Comparison of ENCODE assay signal across 16 mouse cellular contexts in genomic region chr2:124758992-124759391, GRCm38 (mm10).
DNase-seq lines count a peak whose midpoint lies in the region; ATAC-seq and TF ChIP-seq lines count a peak whose summit lies in the region.
"Had no signal": no experiment of that assay in that cellular context is flagged by ENCODE, and none has a peak within 500 bp of the region (broad histone marks: within the 10 kb centered on the region; RNA-seq: fewer than 3 reads in every experiment).

No protein-coding gene starts in this region.

- H3K27ac ChIP-seq in liver, embryonic 16.5 days (ENCODE audit: low read length): no peak overlapping the region
- no peak overlapping the region for H3K27ac ChIP-seq in liver, postnatal 0 days (ENCODE audit: low read depth)
- H3K27ac ChIP-seq: embryonic facial prominence, embryonic 15.5 days; forebrain, embryonic 10.5 days; hindbrain, embryonic 12.5 days had no signal

- H3K4me2 ChIP-seq in liver, embryonic 16.5 days (ENCODE audit: low read depth, low read length): no peak overlapping the region
- H3K4me2 ChIP-seq in liver, postnatal 0 days (ENCODE audit: low read depth, low read length): no peak overlapping the region
- H3K4me2 ChIP-seq: embryonic facial prominence, embryonic 15.5 days; hindbrain, embryonic 12.5 days had no signal

- H3K9ac ChIP-seq in liver, embryonic 16.5 days (ENCODE audit: low read depth, low read length): no peak overlapping the region
- no peak overlapping the region for H3K9ac ChIP-seq in liver, postnatal 0 days (replicated peaks)
- H3K9ac ChIP-seq: embryonic facial prominence, embryonic 15.5 days; hindbrain, embryonic 12.5 days had no signal

- TF ChIP-seq CTCF in liver, postnatal 0 days (IDR thresholded peaks at IDR 0.05; ENCODE audit: low read depth): no peak

- H3K36me3 ChIP-seq in liver, embryonic 16.5 days (ENCODE audit: control insufficient read depth, insufficient read depth): no peaks in the 10 kb centered on the region
- H3K36me3 ChIP-seq in liver, postnatal 0 days (replicated peaks; ENCODE audit: insufficient read depth, low read length): no peaks in the 10 kb centered on the region
- H3K36me3 ChIP-seq: embryonic facial prominence, embryonic 15.5 days; forebrain, embryonic 10.5 days; hindbrain, embryonic 12.5 days had no signal

- no peaks in the 10 kb centered on the region for H3K27me3 ChIP-seq in liver, embryonic 16.5 days (ENCODE audit: control insufficient read depth, insufficient read depth, low read depth, low read length)
- H3K27me3 ChIP-seq in liver, postnatal 0 days (ENCODE audit: insufficient read depth, low read length): no peaks in the 10 kb centered on the region
- H3K27me3 ChIP-seq: embryonic facial prominence, embryonic 15.5 days; hindbrain, embryonic 12.5 days; Patski had no signal

- no peaks in the 10 kb centered on the region for H3K4me1 ChIP-seq in liver, embryonic 16.5 days (ENCODE audit: control insufficient read depth, low read depth, low read length)
- no peaks in the 10 kb centered on the region for H3K4me1 ChIP-seq in liver, postnatal 0 days (ENCODE audit: insufficient read depth)
- H3K4me1 ChIP-seq: embryonic facial prominence, embryonic 15.5 days had no signal

- no peak overlapping the region for H3K4me3 ChIP-seq in liver, embryonic 16.5 days (ENCODE audit: low read depth, low read length)
- no peak overlapping the region for H3K4me3 ChIP-seq in liver, postnatal 0 days (ENCODE audit: low read depth, low read length)
- H3K4me3 ChIP-seq: embryonic facial prominence, embryonic 15.5 days; forebrain, embryonic 10.5 days; hindbrain, embryonic 12.5 days had no signal

- no peak for DNase-seq in liver, postnatal 0 days
- DNase-seq in lung, adult 18-20 months: peak; percentile 48 to 65
- peak; percentile 71 for DNase-seq in lung, postnatal 25 days (ENCODE audit: low spot score)
- DNase-seq in embryo, embryonic 11 days: no peak
- DNase-seq in right cerebral cortex, postnatal 36 days (ENCODE audit: low spot score in 2 of 2): no peak
- DNase-seq in adrenal gland, postnatal 4 days (ENCODE audit: low spot score in 2 of 2): no peak
- DNase-seq: cerebellum, postnatal 10 days; gastrocnemius, postnatal 10 days; liver; midbrain, embryonic 14.5 days; retina, postnatal 1 day had no signal

- TF ChIP-seq EP300 in liver, postnatal 0 days (IDR thresholded peaks at IDR 0.05; ENCODE audit: low read depth): no peak

- no peaks in the 10 kb centered on the region for H3K9me3 ChIP-seq in liver, embryonic 16.5 days (replicated peaks; ENCODE audit: control insufficient read depth, low read length)
- H3K9me3 ChIP-seq in liver, postnatal 0 days (ENCODE audit: low read length): peaks cover 2% of the 10 kb centered on the region; the same call in 1 of the 2 replicates
- H3K9me3 ChIP-seq: embryonic facial prominence, embryonic 15.5 days; forebrain, embryonic 10.5 days; hindbrain, embryonic 12.5 days had no signal

- 68% methylated on average over 2 of the region's 2 CpGs for WGBS in liver, embryonic 16.5 days (ENCODE audit: insufficient replicate concordance)
- WGBS in liver, postnatal 0 days (ENCODE audit: insufficient replicate concordance): 53% methylated on average over 2 of the region's 2 CpGs

- peak; percentile 68 for ATAC-seq in liver, embryonic 16.5 days (ENCODE audit: low read depth)
- ATAC-seq in liver, postnatal 0 days: no peak
- ATAC-seq: Patski had no signal

Comparison
In these comparisons a context has a peak if more than half of its experiments do, and no peak if none do; other contexts are left out.
1. DNase-seq: peak in lung, adult 18-20 months (2 of 2) and lung, postnatal 25 days (single experiment); none in liver, postnatal 0 days (single experiment), embryo, embryonic 11 days (single experiment), right cerebral cortex, postnatal 36 days (0 of 2) and adrenal gland, postnatal 4 days (0 of 2).